Mouse (Mus musculus): ENCODE measurements around the gene Ttc28.

DNA sequence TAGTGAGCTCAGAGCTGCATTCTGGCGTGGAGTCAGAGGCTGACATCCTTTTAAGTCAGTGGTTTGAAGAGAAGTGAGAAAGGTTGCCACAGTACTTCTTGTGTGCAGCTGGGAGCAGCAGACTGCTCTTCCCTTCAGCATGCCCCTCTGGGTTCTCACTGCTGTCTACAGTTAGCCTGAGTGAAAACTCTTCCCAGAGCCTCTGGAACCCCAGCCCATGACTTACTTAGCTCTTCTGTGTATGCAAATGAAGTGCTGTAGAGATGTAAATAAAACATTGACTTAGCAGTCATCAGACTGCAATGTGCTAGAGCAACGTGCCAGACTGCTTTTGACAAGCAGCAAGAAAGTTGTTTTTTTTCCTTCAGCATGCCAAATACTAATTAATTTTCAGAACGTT is 70.2 kb downstream of the Ttc28 start:
- TF ChIP-seq CTCF (IDR thresholded peaks at IDR 0.05; ENCODE audit: borderline replicate concordance, insufficient read depth, low read depth, low read length): no peak
- no peak for TF ChIP-seq POLR2A (IDR thresholded peaks at IDR 0.05; ENCODE audit: borderline replicate concordance, insufficient read depth, low read length)
